Mouse (Mus musculus) activated CD4-positive, CD25-positive, alpha-beta regulatory T cell, adult 4 months (primary cell): ENCODE results near the gene Pfdn6. TPM values are rescaled to one million over a fixed set of nuclear protein-coding genes. Genes with fewer than 3 reads are reported as not detected.
"Not testable (repeated sequence)": the region's sequence is repeated elsewhere in the genome, so short reads cannot be mapped to it uniquely, and the experiment has no call there.

Experiments used
- ATAC-seq: one replicate; pipeline ENCODE4 v1.8.0; 2017
- polyA plus RNA-seq, 2 experiments: library from polyadenylated mRNA; unstranded; fragments of 100-300 nt; shearing (Covaris generic); gene quantifications; one replicate each; pipeline ENCODE4 v1.2.1; 2017

Pfdn6 gene
- polyA plus RNA-seq, 2 experiments from 2014 or later, result 113 to 146 TPM

DNA sequence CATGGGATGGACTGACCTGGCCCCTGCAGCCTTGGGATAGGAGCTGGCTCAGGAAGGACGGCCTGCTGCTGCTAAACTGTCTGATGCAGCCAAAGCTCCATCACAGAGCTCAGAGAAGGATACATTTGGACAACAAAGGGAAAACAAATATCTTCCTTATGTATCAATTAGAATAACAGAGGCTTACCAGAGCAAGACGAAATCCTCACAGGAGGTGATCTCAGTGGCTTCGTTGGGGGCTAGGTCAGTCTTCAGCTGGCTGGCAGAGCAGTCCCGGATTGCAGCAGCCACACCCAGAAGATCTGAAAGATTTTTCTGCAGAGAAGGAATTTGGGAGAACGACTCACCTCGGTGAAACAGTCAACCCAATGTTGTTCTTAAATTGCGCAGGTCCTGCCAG, 47.7 kb downstream of the Pfdn6 start:
- no peak for ATAC-seq

DNA sequence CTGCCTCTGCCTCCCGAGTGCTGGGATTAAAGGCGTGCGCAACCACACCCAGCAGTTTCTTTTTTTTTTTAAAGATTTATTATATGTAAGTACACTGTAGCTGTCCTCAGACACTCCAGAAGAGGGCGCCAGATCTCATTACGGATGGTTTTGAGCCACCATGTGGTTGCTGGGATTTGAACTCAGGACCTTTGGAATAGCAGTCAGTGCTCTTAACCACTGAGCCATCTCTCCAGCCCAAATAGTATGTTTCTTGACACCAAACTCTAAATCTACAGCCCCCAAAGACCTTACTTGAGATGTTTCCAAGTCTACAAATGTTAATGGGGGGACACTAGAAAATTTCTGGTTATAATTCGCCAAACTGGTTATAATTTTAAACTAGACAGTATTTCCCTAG, 48.3 kb downstream of the Pfdn6 start:
- ATAC-seq, result not testable (repeated sequence)

GRCm38 (mm10) chr17:33891357-33891756, 48.8 kb downstream of the Pfdn6 start:
- ATAC-seq, result no peak

DNA sequence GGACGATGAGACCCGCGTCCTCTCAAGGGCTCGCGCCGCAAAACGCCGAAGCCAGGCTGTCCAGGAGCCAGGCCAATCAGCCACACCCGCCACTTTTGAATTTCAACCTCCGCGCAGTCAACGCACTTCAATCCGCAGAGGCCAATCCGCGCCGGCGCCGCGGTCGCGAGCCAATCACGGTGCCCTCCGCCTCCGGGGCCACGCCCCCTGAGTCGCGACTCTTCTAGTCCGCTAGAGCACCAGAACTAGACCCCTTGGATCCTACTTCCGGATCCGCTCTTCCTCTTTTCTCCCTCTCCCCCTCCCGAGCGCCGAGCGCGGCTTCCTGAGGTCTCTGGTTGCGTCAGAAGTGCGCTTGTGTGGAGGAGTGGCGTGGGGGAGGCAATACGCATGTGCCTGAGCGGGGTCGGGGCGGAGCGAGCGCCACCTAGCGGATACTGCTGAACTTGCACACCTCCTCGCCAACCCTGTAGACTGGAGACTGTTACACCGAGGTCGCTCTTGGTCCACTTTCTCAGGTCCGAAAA, 49.5 kb downstream of the Pfdn6 start, which contains the start of gene Kifc1:
TSS of gene Kifc1 (minus strand) at position 129 of the 527 bp plus-strand sequence.
- ATAC-seq, result peak; percentile 96

DNA sequence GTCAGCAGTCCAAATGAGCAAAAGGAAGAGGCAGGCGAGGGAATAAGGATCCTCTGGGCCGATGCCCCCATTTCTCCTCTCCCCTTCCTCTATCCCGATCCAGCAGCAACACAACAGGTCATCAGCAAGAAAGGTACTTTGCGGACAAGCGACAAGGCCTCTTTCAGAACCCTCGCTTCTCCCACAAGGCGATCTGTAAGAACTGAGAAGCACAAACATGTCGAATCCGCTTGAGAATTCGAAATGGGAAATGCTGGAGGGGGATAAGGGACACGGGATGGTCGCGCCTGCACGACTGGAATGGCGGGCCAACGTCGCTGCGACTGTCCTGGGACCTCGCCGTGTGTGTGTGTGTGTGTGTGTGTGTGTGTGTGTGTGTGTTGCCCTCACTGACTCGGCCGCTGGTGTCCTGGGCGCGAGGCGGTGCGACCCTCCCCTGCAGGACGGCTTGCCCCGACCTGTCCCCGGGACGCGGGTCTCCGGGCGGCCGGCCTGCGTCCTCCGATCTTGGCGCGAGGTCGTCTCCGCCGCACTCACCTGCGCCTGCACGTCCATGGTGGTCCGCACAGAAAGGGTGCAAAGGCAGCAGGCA, 50.1 kb downstream of the Pfdn6 start:
- not testable (repeated sequence) for ATAC-seq

Other genes starting within 250 kb of the Pfdn6 start
- 10 to 100 TPM; 27.2 to 33.5 TPM for gene March2, start 221.7 kb downstream of the Pfdn6 start, polyA plus RNA-seq
- gene Rab11b, start 179.8 kb downstream of the Pfdn6 start, polyA plus RNA-seq, result 100 to 1,000 TPM; 227 to 308 TPM
- 1 to 10 TPM; 3.7 to 4.8 TPM for gene Angptl4, start 158.5 kb downstream of the Pfdn6 start, polyA plus RNA-seq
- 1 to 10 TPM; 1.9 to 3.3 TPM for gene Kank3, start 129.8 kb downstream of the Pfdn6 start, polyA plus RNA-seq
- 1,000 to 10,000 TPM; 1,524 to 2,342 TPM for gene Rps28, start 115.8 kb downstream of the Pfdn6 start, polyA plus RNA-seq
- 100 to 1,000 TPM; 389 to 432 TPM for gene Ndufa7, start 115.8 kb downstream of the Pfdn6 start, polyA plus RNA-seq
- 10 to 100 TPM; 11.4 to 15.9 TPM for gene Cd320, start 97.3 kb downstream of the Pfdn6 start, polyA plus RNA-seq
- gene Gm7029, start 66.5 kb downstream of the Pfdn6 start, polyA plus RNA-seq, result not detected
- gene Kifc1, start 49.7 kb downstream of the Pfdn6 start, polyA plus RNA-seq, result 1 to 10 TPM; 1.5 to 2.5 TPM
- gene Platr17, start 35.2 kb downstream of the Pfdn6 start, polyA plus RNA-seq, result 10 to 100 TPM in 1 of 2 experiments, 1 to 10 TPM in 1; 6.5 to 15.4 TPM
- 100 to 1,000 TPM in 1 of 2 experiments, 10 to 100 TPM in 1; 97.4 to 149 TPM for gene Daxx, start 30.9 kb downstream of the Pfdn6 start, polyA plus RNA-seq
- gene Tapbp, start 24.4 kb downstream of the Pfdn6 start, polyA plus RNA-seq, result 100 to 1,000 TPM; 299 to 436 TPM
- 1 to 10 TPM; 4.1 to 4.7 TPM for gene Zbtb22, start 24.4 kb downstream of the Pfdn6 start, polyA plus RNA-seq
- 10 to 100 TPM; 26.5 to 34.3 TPM for gene Rgl2, start 10.8 kb downstream of the Pfdn6 start, polyA plus RNA-seq
- 10 to 100 TPM; 11.8 to 16.6 TPM for gene Wdr46, start 317 bp upstream of the Pfdn6 start, polyA plus RNA-seq
- 10 to 100 TPM; 18.7 to 19.0 TPM for gene B3galt4, start 11.1 kb upstream of the Pfdn6 start, polyA plus RNA-seq
- 10 to 100 TPM; 25.1 to 28.2 TPM for gene Vps52, start 15.5 kb upstream of the Pfdn6 start, polyA plus RNA-seq
- gene Rps18, start 15.7 kb upstream of the Pfdn6 start, polyA plus RNA-seq, result 1,000 to 10,000 TPM; 6,680 to 7,218 TPM
- gene H2-K1, start 60.0 kb upstream of the Pfdn6 start, polyA plus RNA-seq, result 1,000 to 10,000 TPM; 4,668 to 6,585 TPM
- gene Ring1, start 84.3 kb upstream of the Pfdn6 start, polyA plus RNA-seq, result 1 to 10 TPM; 2.2 to 3.4 TPM
- gene H2-Ke6, start 87.7 kb upstream of the Pfdn6 start, polyA plus RNA-seq, result 10 to 100 TPM; 29.3 to 35.2 TPM
- 10 to 100 TPM; 34.6 to 49.4 TPM for gene Slc39a7, start 91.3 kb upstream of the Pfdn6 start, polyA plus RNA-seq
- 1 to 10 TPM; 7.2 to 9.0 TPM for gene Rxrb, start 91.5 kb upstream of the Pfdn6 start, polyA plus RNA-seq
- gene Col11a2, start 99.1 kb upstream of the Pfdn6 start, polyA plus RNA-seq, result under 1 TPM; 0.07 to 0.20 TPM
- gene H2-Oa, start 152.0 kb upstream of the Pfdn6 start, polyA plus RNA-seq, result 10 to 100 TPM; 42.9 to 45.4 TPM
- gene H2-DMa, start 179.2 kb upstream of the Pfdn6 start, polyA plus RNA-seq, result 100 to 1,000 TPM; 152 to 211 TPM
- 100 to 1,000 TPM in 1 of 2 experiments, 10 to 100 TPM in 1; 99.8 to 116 TPM for gene Brd2, start 182.3 kb upstream of the Pfdn6 start, polyA plus RNA-seq
- 10 to 100 TPM in 1 of 2 experiments, 1 to 10 TPM in 1; 4.8 to 19.7 TPM for gene H2-DMb2, start 203.0 kb upstream of the Pfdn6 start, polyA plus RNA-seq
- 1 to 10 TPM; 1.9 to 3.7 TPM for gene H2-DMb1, start 212.7 kb upstream of the Pfdn6 start, polyA plus RNA-seq
- gene Tap1, start 247.2 kb upstream of the Pfdn6 start, polyA plus RNA-seq, result 100 to 1,000 TPM; 134 to 207 TPM
- gene Psmb9, start 247.4 kb upstream of the Pfdn6 start, polyA plus RNA-seq, result 100 to 1,000 TPM; 320 to 348 TPM